Mouse (Mus musculus) midbrain, embryonic 10.5 days (tissue): ENCODE results near the gene Slmap. TPM values are rescaled to one million over a fixed set of nuclear protein-coding genes. Genes with fewer than 3 reads are reported as not detected.
"Not testable (repeated sequence)": the region's sequence is repeated elsewhere in the genome, so short reads cannot be mapped to it uniquely, and the experiment has no call there.

Experiments
- DNase-seq: peaks from one replicate; pipeline ENCODE4 v3.0.0-alpha.2; 2017; ENCODE audit warnings: low spot score
- H3K27ac ChIP-seq: fragments of 300-500 bp; sonication (generic); replicated peaks from 2 replicates; pipeline ENCODE4 v1.5.1; 2016; ENCODE audit warnings: mild to moderate bottlenecking
- H3K27me3 ChIP-seq: fragments of 300-500 bp; sonication (generic); 2 replicates; pipeline ENCODE4 v1.6.1; 2016; ENCODE audit warnings: low read depth, mild to moderate bottlenecking; ENCODE audit not compliant: poor library complexity, severe bottlenecking
- H3K36me3 ChIP-seq: fragments of 300-500 bp; sonication (generic); 2 replicates; pipeline ENCODE4 v1.6.1; 2016; ENCODE audit warnings: mild to moderate bottlenecking, moderate library complexity
- H3K4me1 ChIP-seq: fragments of 300-500 bp; sonication (generic); 2 replicates; pipeline ENCODE4 v1.6.1; 2016
- H3K4me3 ChIP-seq: fragments of 300-500 bp; sonication (generic); 2 replicates; pipeline ENCODE4 v1.5.1; 2016; ENCODE audit warnings: mild to moderate bottlenecking, moderate library complexity
- H3K9me3 ChIP-seq: fragments of 300-500 bp; sonication (generic); replicated peaks from 2 replicates; pipeline ENCODE4 v1.6.1; 2016; ENCODE audit warnings: mild to moderate bottlenecking
- WGBS: fragments of 180-500 bp; shearing (Covaris S2); methylation state at CpG from one replicate; pipeline ENCODE4 v1.1.7; 2016; 5-methylcytosine and 5-hydroxymethylcytosine counted together
- polyA plus RNA-seq: library from polyadenylated mRNA; unstranded; fragments of >200 nt; fragmentation: Nextera tagmentation; extraction: Ambion mirVana; gene quantifications from 2 replicates; pipeline ENCODE4 v1.2.1, GENCODE M21; 2016

The Slmap gene
- polyA plus RNA-seq, 1 experiment from 2014 or later: 14.3 TPM

- H3K4me1 ChIP-seq: peaks cover 37% of the 10 kb centered on the region
- 85% methylated on average over 2 of the region's 2 CpGs for WGBS
- no peaks in the 10 kb centered on the region for H3K9me3 ChIP-seq
- H3K27ac ChIP-seq: no peak overlapping the region
- no peak overlapping the region for H3K4me3 ChIP-seq
- H3K36me3 ChIP-seq: peaks cover 36% of the 10 kb centered on the region
- DNase-seq: no peak
- H3K27me3 ChIP-seq: no peaks in the 10 kb centered on the region
These were observed 6.4 kb downstream of the Slmap start for GRCm38 (mm10) chr14:26528296-26528695.

DNA sequence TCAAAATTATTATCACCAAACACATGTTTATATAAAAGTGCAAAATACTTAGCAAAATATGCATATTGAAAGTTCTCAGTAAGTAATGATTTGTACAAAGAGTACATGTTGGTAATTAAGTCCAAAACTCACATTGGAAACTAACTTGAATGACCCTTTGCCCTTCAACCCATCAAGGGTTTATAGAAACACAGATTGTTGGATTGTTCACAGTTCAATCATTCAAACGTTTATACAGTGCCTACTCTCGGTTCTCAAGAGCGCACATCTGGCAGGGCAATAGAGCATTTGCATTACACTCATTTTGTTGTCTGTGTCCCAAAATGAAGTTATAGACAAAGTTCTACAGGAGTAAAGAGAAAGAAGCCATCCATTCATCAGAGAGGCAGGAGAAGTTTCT, 8.8 kb downstream of the Slmap start:
- H3K9me3 ChIP-seq: no peaks in the 10 kb centered on the region
- peaks cover 16% of the 10 kb centered on the region for H3K4me1 ChIP-seq
- no peaks in the 10 kb centered on the region for H3K27me3 ChIP-seq
- H3K36me3 ChIP-seq: peaks cover 32% of the 10 kb centered on the region
- DNase-seq: no peak
- WGBS: 60% methylated on average over 3 of the region's 3 CpGs
- H3K27ac ChIP-seq: no peak overlapping the region
- H3K4me3 ChIP-seq: no peak overlapping the region

- no peak overlapping the region for H3K27ac ChIP-seq
- H3K4me1 ChIP-seq: peaks cover 10% of the 10 kb centered on the region
- H3K36me3 ChIP-seq: peaks cover 18% of the 10 kb centered on the region
- no peak for DNase-seq
- no peaks in the 10 kb centered on the region for H3K27me3 ChIP-seq
- no peak overlapping the region for H3K4me3 ChIP-seq
- H3K9me3 ChIP-seq: no peaks in the 10 kb centered on the region
- 88% methylated on average over 2 of the region's 2 CpGs for WGBS
These were observed 11.6 kb downstream of the Slmap start for GRCm38 (mm10) chr14:26523082-26523481.

DNA sequence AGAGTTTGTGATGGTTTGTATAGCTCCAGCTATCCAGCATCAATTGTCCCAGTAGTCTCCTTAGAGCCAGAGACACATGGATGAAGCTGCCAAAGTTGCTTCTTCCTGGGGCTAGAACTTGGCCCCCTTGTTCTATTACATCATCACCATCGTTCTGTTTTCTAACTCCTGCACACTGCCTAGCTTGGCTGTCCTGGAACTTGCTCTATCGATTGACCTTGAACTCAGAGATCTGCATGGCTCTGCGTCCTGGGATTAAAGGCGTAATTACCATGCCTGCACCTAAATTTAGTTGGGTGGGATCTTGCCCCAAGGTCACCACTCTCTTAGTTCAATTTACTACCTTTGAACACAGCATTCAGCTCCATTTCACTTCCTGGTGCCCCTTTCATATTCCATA, 14.9 kb downstream of the Slmap start:
- H3K36me3 ChIP-seq: peaks cover 12% of the 10 kb centered on the region
- H3K27me3 ChIP-seq: no peaks in the 10 kb centered on the region
- no peak for DNase-seq
- no peak overlapping the region for H3K4me3 ChIP-seq
- no peaks in the 10 kb centered on the region for H3K4me1 ChIP-seq
- H3K27ac ChIP-seq: no peak overlapping the region
- H3K9me3 ChIP-seq: no peaks in the 10 kb centered on the region
- 98% methylated on average over 4 of the region's 4 CpGs for WGBS

DNA sequence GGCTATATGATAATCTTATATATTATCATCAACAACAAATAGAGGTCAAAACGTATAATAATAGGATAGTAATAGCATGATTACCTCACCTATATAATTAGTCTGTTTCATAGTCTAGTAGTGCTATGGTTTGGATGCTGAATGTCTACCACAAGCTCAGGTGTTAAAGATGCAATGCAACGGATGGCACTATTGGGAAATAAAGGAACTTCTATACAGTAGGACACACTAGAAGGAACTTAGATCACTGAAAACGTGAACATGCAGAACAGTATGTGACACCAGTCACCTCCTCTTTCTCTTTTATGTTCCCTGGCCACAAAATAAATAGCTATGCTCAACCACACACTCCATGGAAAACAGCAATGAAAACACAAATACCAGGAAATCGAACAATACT, 16.9 kb downstream of the Slmap start:
- H3K27me3 ChIP-seq: no peaks in the 10 kb centered on the region
- 88% methylated on average over 4 of the region's 4 CpGs for WGBS
- no peak for DNase-seq
- H3K4me3 ChIP-seq: no peak overlapping the region
- peaks cover 7% of the 10 kb centered on the region; the same call in 1 of the 2 replicates for H3K36me3 ChIP-seq
- H3K9me3 ChIP-seq: no peaks in the 10 kb centered on the region
- no peak overlapping the region for H3K27ac ChIP-seq
- 0 out of 2 replicates have a peak, but pooled peaks cover 3% of the 10 kb centered on the region for H3K4me1 ChIP-seq

GRCm38 (mm10) chr14:26516232-26516631, 18.5 kb downstream of the Slmap start:
- not testable (repeated sequence) for H3K36me3 ChIP-seq, H3K27ac ChIP-seq, H3K4me3 ChIP-seq, H3K27me3 ChIP-seq, DNase-seq, H3K4me1 ChIP-seq, H3K9me3 ChIP-seq
- 75% methylated on average over 2 of the region's 2 CpGs for WGBS

DNA sequence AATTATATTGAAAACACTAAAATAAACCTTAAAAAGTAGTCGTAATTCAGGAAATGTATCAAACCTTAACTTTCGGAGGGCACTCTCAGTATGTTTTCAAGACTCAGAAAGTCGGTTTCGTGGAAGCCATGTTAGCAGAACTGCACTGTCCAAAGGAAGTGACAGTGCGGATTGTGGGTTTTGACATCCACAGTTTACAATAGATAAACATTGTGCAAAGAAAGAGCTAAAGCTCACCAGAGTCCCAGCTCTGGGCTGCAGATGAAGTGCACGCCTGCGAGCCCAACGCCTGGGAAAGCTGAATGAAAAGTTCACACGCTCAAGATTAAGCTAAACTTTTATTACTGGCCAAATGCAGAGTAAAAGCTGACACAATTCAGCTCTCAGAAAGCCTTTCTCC, 18.9 kb downstream of the Slmap start:
- no peak for DNase-seq
- H3K9me3 ChIP-seq: no peaks in the 10 kb centered on the region
- H3K27me3 ChIP-seq: no peaks in the 10 kb centered on the region
- H3K36me3 ChIP-seq: peaks cover 4% of the 10 kb centered on the region; the same call in 1 of the 2 replicates
- 0 out of 2 replicates have a peak, but pooled peaks cover 3% of the 10 kb centered on the region for H3K4me1 ChIP-seq
- H3K27ac ChIP-seq: no peak overlapping the region
- 87% methylated on average over 9 of the region's 9 CpGs for WGBS
- H3K4me3 ChIP-seq: no peak overlapping the region

DNA sequence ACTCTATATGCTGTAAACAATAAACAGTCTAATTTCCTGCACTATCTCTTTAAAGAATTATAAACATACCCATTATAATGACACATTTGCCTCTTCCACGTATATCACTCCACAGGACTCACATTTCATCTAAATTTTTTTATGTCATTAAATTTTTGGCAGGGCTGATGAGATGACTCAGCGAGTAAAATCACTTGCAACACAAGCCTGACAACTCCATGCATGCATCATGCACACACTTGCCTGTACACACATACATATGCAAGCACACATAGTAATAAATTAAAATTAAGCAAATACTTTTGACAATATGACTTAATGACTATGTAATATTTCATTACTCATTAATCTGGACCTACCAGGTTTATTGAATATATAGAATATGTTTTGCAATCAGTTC, 24.2 kb downstream of the Slmap start:
- H3K9me3 ChIP-seq: no peaks in the 10 kb centered on the region
- DNase-seq: no peak
- H3K27me3 ChIP-seq: no peaks in the 10 kb centered on the region
- H3K4me3 ChIP-seq: no peak overlapping the region
- 96% methylated on average over 2 of the region's 2 CpGs for WGBS
- no peak overlapping the region for H3K27ac ChIP-seq
- 0 out of 2 replicates have a peak, but pooled peaks cover 3% of the 10 kb centered on the region for H3K4me1 ChIP-seq
- H3K36me3 ChIP-seq: no peaks in the 10 kb centered on the region

- no peak overlapping the region for H3K27ac ChIP-seq
- no peaks in the 10 kb centered on the region for H3K4me1 ChIP-seq
- no peak overlapping the region for H3K4me3 ChIP-seq
- DNase-seq: no peak
- WGBS: 91% methylated on average over 6 of the region's 6 CpGs
- no peaks in the 10 kb centered on the region for H3K9me3 ChIP-seq
- H3K36me3 ChIP-seq: no peaks in the 10 kb centered on the region; the same call in 1 of the 2 replicates
- H3K27me3 ChIP-seq: no peaks in the 10 kb centered on the region
These were observed 26.6 kb downstream of the Slmap start for GRCm38 (mm10) chr14:26508150-26508549.

- Histone ChIP-seq H3K36me3 (no peaks in the 10 kb centered on the region; the same call in 1 of the 2 replicates), H3K27me3 (no peaks in the 10 kb centered on the region), H3K4me1 (no peaks in the 10 kb centered on the region), H3K9me3 (no peaks in the 10 kb centered on the region), H3K4me3 (no peak overlapping the region), H3K27ac (no peak overlapping the region)
- WGBS: 86% methylated on average over 4 of the region's 4 CpGs
- no peak for DNase-seq
These were observed 27.4 kb downstream of the Slmap start for GRCm38 (mm10) chr14:26507361-26507760.

DNA sequence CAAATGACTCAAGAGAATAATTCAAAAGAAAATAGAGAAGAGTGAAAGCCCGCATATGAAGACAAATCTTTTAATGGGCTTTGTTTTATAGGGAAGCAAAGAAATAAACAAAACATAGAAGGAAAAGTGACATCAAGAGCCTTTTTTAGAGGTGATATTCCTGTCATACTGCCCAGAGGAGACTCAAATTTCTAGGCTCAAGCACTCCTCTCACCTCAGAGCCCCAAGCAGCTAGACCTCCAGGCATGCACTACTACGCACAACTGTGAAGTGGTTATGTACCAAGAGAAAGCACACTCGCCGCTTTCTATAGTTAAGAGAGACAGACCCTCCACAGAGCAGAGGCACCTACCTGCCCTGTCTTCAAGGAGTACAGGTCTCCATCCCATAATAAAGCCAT, 30.2 kb downstream of the Slmap start:
- 95% methylated on average over 4 of the region's 4 CpGs for WGBS
- DNase-seq: no peak
- no peak overlapping the region for H3K27ac ChIP-seq

DNA sequence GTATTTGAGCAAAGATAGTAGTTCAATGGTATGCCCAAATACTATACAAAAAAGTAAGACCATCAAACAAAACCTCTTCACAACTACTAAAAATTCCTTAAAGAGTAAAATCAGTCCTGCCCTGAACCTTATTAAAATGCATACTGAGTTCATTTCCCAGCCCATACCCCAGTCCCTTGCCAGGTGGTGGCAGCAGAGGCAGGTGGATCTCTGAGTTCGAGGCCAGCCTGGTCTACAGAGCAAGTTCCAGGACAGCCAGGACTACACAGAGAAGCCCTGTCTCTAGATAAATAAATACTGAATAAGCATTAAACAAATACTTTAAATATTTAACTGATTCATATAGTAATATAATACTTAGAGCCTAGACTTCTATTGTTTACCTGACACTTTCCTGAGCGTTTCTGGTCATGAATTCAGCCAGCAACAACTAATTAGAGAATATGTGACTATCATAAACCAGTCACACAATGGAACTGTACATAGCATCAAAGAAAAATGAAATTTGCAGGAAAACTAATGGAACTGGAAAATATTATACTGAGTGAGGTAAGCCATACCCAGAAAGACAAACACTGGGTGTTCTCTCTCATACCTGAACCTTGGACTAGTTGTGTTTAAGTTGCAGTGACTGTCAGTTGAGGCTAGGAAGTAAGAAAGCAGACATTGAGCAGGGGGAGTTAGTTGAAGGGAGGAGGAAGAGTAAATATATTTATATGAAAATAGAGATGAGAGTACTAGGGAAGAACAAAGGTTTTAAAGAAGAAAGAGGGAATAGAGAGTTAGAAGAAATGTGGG, 34.4 kb downstream of the Slmap start:
- Histone ChIP-seq H3K27ac (no peak overlapping the region), H3K9me3 (no peaks in the 10 kb centered on the region), H3K4me3 (no peak overlapping the region), H3K36me3 (no peaks in the 10 kb centered on the region; the same call in 1 of the 2 replicates), H3K4me1 (no peaks in the 10 kb centered on the region), H3K27me3 (no peaks in the 10 kb centered on the region)
- WGBS: 95% methylated on average over 2 of the region's 2 CpGs
- no peak for DNase-seq

More for the DNA sequence above, 30.2 kb downstream of the Slmap start:
- Histone ChIP-seq H3K4me1 (no peaks in the 10 kb centered on the region), H3K9me3 (no peaks in the 10 kb centered on the region), H3K4me3 (no peak overlapping the region), H3K36me3 (no peaks in the 10 kb centered on the region; the same call in 1 of the 2 replicates), H3K27me3 (no peaks in the 10 kb centered on the region)

DNA sequence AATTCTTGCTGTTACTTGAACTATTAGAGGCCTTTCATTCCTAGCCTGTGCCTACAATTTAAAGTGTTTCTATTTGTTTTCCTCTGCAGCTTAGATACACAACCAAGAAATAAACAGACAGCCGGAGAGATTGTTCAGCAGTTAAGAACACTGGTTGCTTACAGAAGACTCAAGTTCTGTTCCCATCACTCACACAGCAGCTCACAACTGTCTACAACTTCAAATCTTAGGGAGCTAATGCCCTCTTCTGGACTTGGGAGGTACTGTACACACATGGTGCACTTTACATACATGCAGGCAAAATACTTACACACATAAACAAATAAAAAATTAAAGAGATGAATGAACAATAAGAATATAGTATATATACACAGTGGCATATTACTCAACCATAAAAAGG, 39.7 kb downstream of the Slmap start:
- Histone ChIP-seq H3K4me3 (no peak overlapping the region), H3K36me3 (no peaks in the 10 kb centered on the region), H3K27ac (no peak overlapping the region), H3K9me3 (no peaks in the 10 kb centered on the region), H3K4me1 (no peaks in the 10 kb centered on the region), H3K27me3 (no peaks in the 10 kb centered on the region)
- DNase-seq: no peak
- WGBS: 96% methylated on average over 1 of the region's 1 CpGs
